ENCODE assay signal across 9 mouse cellular contexts in the genomic region with DNA sequence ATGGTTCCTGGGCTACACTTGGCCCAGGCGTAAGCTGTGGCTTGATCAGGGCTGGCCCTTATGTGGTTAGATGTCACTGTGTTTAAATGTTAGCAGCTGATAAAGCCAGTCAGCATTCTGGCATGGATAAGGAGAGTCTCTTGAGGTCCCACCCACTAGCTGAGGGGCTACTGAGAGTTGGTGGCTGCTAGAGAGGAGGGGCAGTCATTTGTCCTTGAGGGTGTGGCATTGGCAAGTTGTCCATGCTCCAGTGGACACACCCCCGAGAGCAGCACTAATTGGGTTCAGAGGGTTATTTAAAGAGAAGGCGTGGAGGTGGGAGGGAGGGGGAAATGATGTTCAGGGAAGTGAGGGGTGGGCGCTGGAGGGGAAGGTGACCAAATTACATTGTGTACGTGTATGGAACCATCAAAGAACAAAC. TPM values are rescaled to one million over a fixed set of nuclear protein-coding genes. Genes with fewer than 3 reads are reported as not detected.
DNase-seq lines count a peak whose midpoint lies in the region; ATAC-seq and TF ChIP-seq lines count a peak whose summit lies in the region.
"Had no signal": no experiment of that assay in that cellular context is flagged by ENCODE, and none has a peak within 500 bp of the region (broad histone marks: within the 10 kb centered on the region; RNA-seq: fewer than 3 reads in every experiment).

No protein-coding gene starts in this region.

- H3K9ac ChIP-seq in kidney, embryonic 14.5 days (ENCODE audit: low read depth, low read length), result no peak overlapping the region
- peak overlapping the region; percentile 8; the same call in 1 of the 2 replicates for H3K9ac ChIP-seq in liver, postnatal 0 days (replicated peaks)

- no peak overlapping the region for H3K4me3 ChIP-seq in kidney, embryonic 14.5 days (ENCODE audit: low read length)
- H3K4me3 ChIP-seq in G1E (ENCODE audit: low read depth, low read length), result peak overlapping the region; percentile 18; the same call in 1 of the 2 replicates
- H3K4me3 ChIP-seq in liver, postnatal 0 days (ENCODE audit: low read depth, low read length), result peak overlapping the region; percentile 17; the same call in 1 of the 2 replicates

- no peak for TF ChIP-seq CTCF in G1E (IDR thresholded peaks at IDR 0.05; ENCODE audit: low read depth, low read length)
- TF ChIP-seq CTCF in liver, postnatal 0 days (IDR thresholded peaks at IDR 0.05; ENCODE audit: low read depth), result no peak

- TF ChIP-seq EP300 in liver, postnatal 0 days (IDR thresholded peaks at IDR 0.05; ENCODE audit: low read depth), result peak; percentile 98

- DNase-seq in kidney, postnatal 36 days, result no peak
- DNase-seq in G1E (ENCODE audit: low spot score), result peak; percentile 83
- DNase-seq in c-Kit-negative CD71-positive TER-119-positive erythroid progenitor cells, embryonic 14.5 days (ENCODE audit: low read depth, low spot score), result peak; percentile 72
- DNase-seq in liver, postnatal 0 days, result peak; percentile 68
- no peak for DNase-seq in cerebellum, adult 11 months
- DNase-seq in layer of hippocampus, adult 8-10 months (ENCODE audit: low spot score in 2 of 2), result no peak
- DNase-seq: cerebellum, adult 18-20 months had no signal

- H3K27ac ChIP-seq in kidney, embryonic 14.5 days (ENCODE audit: low read depth, low read length), result no peak overlapping the region
- peak overlapping the region; percentile 76 for H3K27ac ChIP-seq in liver, postnatal 0 days (ENCODE audit: low read depth)
- H3K27ac ChIP-seq: kidney, postnatal 0 days had no signal

- H3K27me3 ChIP-seq in kidney, embryonic 14.5 days (ENCODE audit: control insufficient read depth, insufficient read depth, low read length), result no peaks in the 10 kb centered on the region
- no peaks in the 10 kb centered on the region for H3K27me3 ChIP-seq in G1E (ENCODE audit: insufficient read depth, low read length)
- H3K27me3 ChIP-seq in liver, postnatal 0 days (ENCODE audit: insufficient read depth, low read length), result no peaks in the 10 kb centered on the region

- 33% methylated on average over 5 of the region's 5 CpGs for WGBS in kidney, embryonic 14.5 days
- WGBS in liver, postnatal 0 days (ENCODE audit: insufficient replicate concordance), result 44% methylated on average over 5 of the region's 5 CpGs

- no peaks in the 10 kb centered on the region for H3K36me3 ChIP-seq in kidney, embryonic 14.5 days (ENCODE audit: control insufficient read depth, insufficient read depth, low read length)
- peaks cover 75% of the 10 kb centered on the region for H3K36me3 ChIP-seq in G1E (replicated peaks)
- H3K36me3 ChIP-seq in liver, postnatal 0 days (replicated peaks; ENCODE audit: insufficient read depth, low read length), result no peaks in the 10 kb centered on the region; the same call in 1 of the 2 replicates

- H3K4me2 ChIP-seq in kidney, embryonic 14.5 days (replicated peaks; ENCODE audit: low read depth, low read length), result no peak overlapping the region
- H3K4me2 ChIP-seq in liver, postnatal 0 days (ENCODE audit: low read depth, low read length), result peak overlapping the region; percentile 62

- peaks cover 39% of the 10 kb centered on the region for H3K4me1 ChIP-seq in kidney, embryonic 14.5 days (ENCODE audit: control insufficient read depth, insufficient read depth, low read length)
- H3K4me1 ChIP-seq in G1E (ENCODE audit: insufficient read depth, low read depth, low read length), result peaks cover 98% of the 10 kb centered on the region
- peaks cover 82% of the 10 kb centered on the region for H3K4me1 ChIP-seq in liver, postnatal 0 days (ENCODE audit: insufficient read depth)

- ATAC-seq in kidney, embryonic 14.5 days (ENCODE audit: low FRiP score, low TSS enrichment), result 0 out of 2 replicates have a peak, but pooled peaks have one; percentile 25
- ATAC-seq in G1E (ENCODE audit: extremely low read depth, insufficient number of reproducible peaks, low FRiP score, poor library complexity, severe bottlenecking), result peak; percentile 84
- ATAC-seq in liver, postnatal 0 days, result peak; percentile 92

- no peaks in the 10 kb centered on the region for H3K9me3 ChIP-seq in kidney, embryonic 14.5 days (ENCODE audit: control insufficient read depth, low read length)
- H3K9me3 ChIP-seq in G1E (replicated peaks), result peaks cover 6% of the 10 kb centered on the region
- H3K9me3 ChIP-seq in liver, postnatal 0 days (ENCODE audit: low read length), result no peaks in the 10 kb centered on the region

RNA-seq across cellular contexts. Expression of a gene that starts 9.7 kb away (rescaled TPM):
- 7.3 and 13.0 TPM in 2 replicates for polyA plus RNA-seq in kidney, embryonic 14.5 days (2014; fragmentation: Nextera tagmentation; extraction: Ambion mirVana)
- total RNA-seq in G1E (2014; fragmentation: Nextera tagmentation), result 18.5 and 41.2 TPM in 2 replicates
- 17.5 and 18.2 TPM in 2 replicates for total RNA-seq in G1E (2017)
- 21.4 and 22.5 TPM in 2 replicates for polyA plus RNA-seq in G1E (2012)
- 6.5 and 8.2 TPM in 2 replicates for polyA plus RNA-seq in liver, postnatal 0 days (2015; fragmentation: Nextera tagmentation; extraction: Ambion mirVana)
- total RNA-seq in layer of hippocampus, adult 8-10 months (2022), result 10 to 100 TPM in 1 of 4 experiments, 1 to 10 TPM in 3; 6.2 to 10.1 (median 7.3) TPM

Comparison
In these comparisons a context has a peak if more than half of its experiments do, and no peak if none do; other contexts are left out.
1. ATAC-seq: peak in every context shown above with its lines; median percentile 92 in liver, postnatal 0 days; 84 in G1E; 25 in kidney, embryonic 14.5 days.
2. DNase-seq: peak in G1E (single experiment), c-Kit-negative CD71-positive TER-119-positive erythroid progenitor cells, embryonic 14.5 days (single experiment) and liver, postnatal 0 days (single experiment); none in kidney, postnatal 36 days (0 of 2), cerebellum, adult 11 months (single experiment) and layer of hippocampus, adult 8-10 months (0 of 2).